Mouse (Mus musculus) intestine, embryonic 16.5 days (tissue): ENCODE data around the gene Gm20388. TPM values are rescaled to one million over a fixed set of nuclear protein-coding genes. Genes with fewer than 3 reads are reported as not detected.

ENCODE experiments used
- ATAC-seq: fragments of 200-750 bp; cut with Nextera tagmentation; 2 replicates; pipeline ENCODE4 v1.8.0; 2017; ENCODE audit warnings: moderate TSS enrichment, moderate library complexity
- H3K27ac ChIP-seq: fragments of 300-500 bp; sonication (generic); 2 replicates; pipeline ENCODE4 v1.5.1; 2014; ENCODE audit warnings: mild to moderate bottlenecking, low read length
- H3K27me3 ChIP-seq: fragments of 300-500 bp; sonication (generic); replicated peaks from 2 replicates; pipeline ENCODE4 v1.6.1; 2014; ENCODE audit warnings: low read length, control low read depth, mixed read lengths; ENCODE audit not compliant: control insufficient read depth, insufficient read depth
- H3K36me3 ChIP-seq: fragments of 300-500 bp; sonication (generic); 2 replicates; pipeline ENCODE4 v1.6.1; 2014; ENCODE audit warnings: low read length, control low read depth; ENCODE audit not compliant: control insufficient read depth, insufficient read depth
- H3K4me1 ChIP-seq: fragments of 300-500 bp; sonication (generic); 2 replicates; pipeline ENCODE4 v1.6.1; 2014; ENCODE audit warnings: low read length, control low read depth, mixed read lengths; ENCODE audit not compliant: control insufficient read depth, insufficient read depth
- H3K4me2 ChIP-seq: fragments of 300-500 bp; sonication (generic); 2 replicates; pipeline ENCODE4 v1.6.1; 2014; ENCODE audit warnings: low read depth, low read length, control low read depth
- H3K4me3 ChIP-seq: fragments of 300-500 bp; sonication (generic); 2 replicates; pipeline ENCODE4 v1.5.1; 2014; ENCODE audit warnings: mild to moderate bottlenecking, low read length
- H3K9ac ChIP-seq: fragments of 300-500 bp; sonication (generic); 2 replicates; pipeline ENCODE4 v1.6.1; 2014; ENCODE audit warnings: low read depth, low read length
- H3K9me3 ChIP-seq: fragments of 300-500 bp; sonication (generic); 2 replicates; pipeline ENCODE4 v1.6.1; 2016; ENCODE audit warnings: low read length, control low read depth; ENCODE audit not compliant: control insufficient read depth
- WGBS: fragments of 180-500 bp; shearing (Covaris S2); extraction: QIAGEN DNeasy Blood & Tissue Kit; methylation state at CpG from one replicate; pipeline ENCODE4 v1.1.7; 2014; 5-methylcytosine and 5-hydroxymethylcytosine counted together
- polyA plus RNA-seq: library from polyadenylated mRNA; unstranded; fragments of >200 nt; fragmentation: Nextera tagmentation; extraction: Ambion mirVana; gene quantifications from 2 replicates; pipeline ENCODE4 v1.2.1, GENCODE M21; 2015

The Gm20388 gene
- polyA plus RNA-seq, 1 experiment from 2014 or later: 5.8 TPM

DNA sequence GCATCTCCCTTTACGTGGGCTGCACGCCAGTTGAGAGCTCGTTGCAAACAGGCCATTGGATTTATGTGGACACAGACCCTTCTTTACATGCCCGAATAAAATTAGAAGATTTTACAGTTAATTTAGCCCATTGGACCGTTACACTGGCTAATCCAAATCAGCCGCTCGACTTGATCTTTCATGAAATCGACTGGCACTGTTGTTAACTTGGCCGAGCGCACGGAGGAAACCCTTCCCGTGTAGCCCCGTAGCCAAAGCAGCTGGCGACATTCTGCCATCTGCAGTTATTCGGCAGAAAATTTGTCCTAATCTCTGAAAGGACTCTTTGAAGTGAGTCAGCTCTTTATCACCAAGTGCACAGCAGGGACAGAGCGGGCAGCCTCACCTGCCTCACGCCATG lies 1379.9 kb downstream of the Gm20388 start:
- 86% methylated on average over 17 of the region's 17 CpGs for WGBS
- no peak overlapping the region for H3K4me3 ChIP-seq
- no peak overlapping the region for H3K4me2 ChIP-seq
- no peak for ATAC-seq
- H3K9me3 ChIP-seq: no peaks in the 10 kb centered on the region
- no peak overlapping the region for H3K27ac ChIP-seq
- no peak overlapping the region for H3K9ac ChIP-seq
- H3K4me1 ChIP-seq: peaks cover 5% of the 10 kb centered on the region
- no peaks in the 10 kb centered on the region for H3K36me3 ChIP-seq
- no peaks in the 10 kb centered on the region for H3K27me3 ChIP-seq

DNA sequence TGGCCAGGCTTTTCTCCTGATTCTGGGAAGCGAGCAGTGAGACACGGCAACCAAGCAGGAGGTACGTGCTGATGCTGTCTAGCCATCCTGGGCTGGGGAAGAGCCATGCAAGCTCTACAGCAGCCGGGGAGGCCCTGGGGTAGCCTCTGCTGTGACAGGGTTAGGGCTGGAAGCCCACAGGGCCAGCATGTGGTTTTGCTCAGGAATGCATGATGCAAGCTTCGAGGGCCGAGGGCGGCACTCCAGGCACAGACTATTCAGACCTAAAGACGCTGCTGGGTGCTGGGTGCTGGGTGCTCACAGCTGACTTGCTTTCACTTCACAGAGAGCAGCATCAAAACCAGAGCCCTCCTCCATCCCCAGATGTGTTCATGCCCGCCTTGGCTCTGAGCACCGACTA lies 1382.8 kb downstream of the Gm20388 start:
- 88% methylated on average over 10 of the region's 10 CpGs for WGBS
- no peak for ATAC-seq
- Histone ChIP-seq H3K9me3 (no peaks in the 10 kb centered on the region), H3K4me2 (no peak overlapping the region), H3K27ac (no peak overlapping the region), H3K9ac (no peak overlapping the region), H3K4me1 (peaks cover 5% of the 10 kb centered on the region), H3K27me3 (no peaks in the 10 kb centered on the region), H3K4me3 (no peak overlapping the region), H3K36me3 (no peaks in the 10 kb centered on the region)

DNA sequence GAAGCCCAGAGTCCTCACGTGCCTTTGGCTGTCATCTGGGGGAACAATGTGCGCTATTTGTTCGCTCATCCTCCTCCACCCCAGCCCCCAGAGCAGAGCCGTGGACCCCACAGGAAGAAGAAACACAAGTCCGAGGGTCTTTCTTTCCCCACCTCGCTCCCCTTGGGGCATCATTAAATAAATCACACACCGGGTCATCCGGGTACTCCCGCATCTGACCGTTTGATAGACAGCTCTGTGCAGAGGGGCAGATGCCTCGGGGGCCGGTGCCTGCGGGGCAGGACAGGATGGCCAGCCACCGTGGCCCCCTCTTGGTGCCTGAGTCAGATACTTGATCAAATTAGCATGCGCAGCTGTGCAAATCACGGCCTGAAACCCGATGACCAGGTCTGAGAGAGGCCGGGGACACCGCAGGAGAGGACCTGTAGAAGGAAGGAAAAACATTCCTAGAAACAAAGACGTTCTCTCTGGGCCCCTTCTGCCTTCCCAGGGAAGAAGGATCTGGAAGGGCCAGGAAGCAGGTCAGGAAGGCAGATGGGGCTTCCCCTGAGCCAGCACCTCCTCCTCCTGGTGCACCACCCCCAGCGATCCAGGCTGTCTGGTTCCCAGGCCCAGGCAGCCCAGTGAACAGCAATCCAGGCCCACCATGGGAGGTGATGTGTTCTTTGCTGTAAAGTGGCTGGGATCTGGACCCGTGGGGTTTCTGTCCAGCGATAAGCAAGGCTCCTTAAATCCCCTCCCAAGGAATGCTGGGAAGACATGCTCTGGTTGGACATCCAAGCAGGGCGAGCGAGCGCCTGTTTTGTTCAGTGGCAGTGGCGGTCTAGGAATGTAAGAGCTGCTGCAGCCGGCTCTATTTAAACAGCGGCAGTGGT lies 1383.8 kb downstream of the Gm20388 start:
- H3K27me3 ChIP-seq: no peaks in the 10 kb centered on the region
- 0 out of 2 replicates have a peak, but pooled peaks have one; percentile 38 for ATAC-seq
- no peak overlapping the region for H3K27ac ChIP-seq
- no peaks in the 10 kb centered on the region for H3K36me3 ChIP-seq
- no peak overlapping the region for H3K4me2 ChIP-seq
- WGBS: 36% methylated on average over 29 of the region's 29 CpGs
- peaks cover 5% of the 10 kb centered on the region for H3K4me1 ChIP-seq
- H3K9me3 ChIP-seq: no peaks in the 10 kb centered on the region
- H3K4me3 ChIP-seq: no peak overlapping the region
- H3K9ac ChIP-seq: 0 out of 2 replicates have a peak overlapping the region, but pooled peaks have one; percentile 12

GRCm38 (mm10) chr8:121296082-121296481 lies 1385.4 kb downstream of the Gm20388 start:
- 84% methylated on average over 7 of the region's 7 CpGs for WGBS
- H3K4me1 ChIP-seq: peaks cover 14% of the 10 kb centered on the region
- no peaks in the 10 kb centered on the region for H3K36me3 ChIP-seq
- no peak for ATAC-seq
- H3K9ac ChIP-seq: no peak overlapping the region
- H3K4me2 ChIP-seq: no peak overlapping the region
- no peaks in the 10 kb centered on the region for H3K9me3 ChIP-seq
- H3K4me3 ChIP-seq: no peak overlapping the region
- H3K27ac ChIP-seq: no peak overlapping the region
- no peaks in the 10 kb centered on the region for H3K27me3 ChIP-seq

DNA sequence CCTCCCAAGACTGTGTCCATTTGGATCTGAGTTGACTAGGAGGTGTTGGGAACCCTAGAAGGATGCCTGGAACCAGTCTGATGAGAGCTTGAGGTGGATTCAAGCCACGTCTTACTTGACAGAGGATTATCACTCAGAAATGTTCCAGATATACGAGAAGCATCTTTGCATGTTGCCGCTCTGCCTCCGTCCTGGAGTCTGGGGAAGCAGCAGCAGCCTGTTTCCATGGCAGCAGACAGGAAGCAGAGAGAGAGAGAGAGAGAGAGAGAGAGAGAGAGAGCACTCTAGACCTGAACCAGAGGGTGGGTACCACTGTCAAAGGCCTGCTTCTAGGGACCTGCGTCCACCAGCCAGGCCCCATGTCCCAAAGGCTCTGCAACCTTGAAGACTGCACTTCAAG lies 1386.0 kb downstream of the Gm20388 start:
- H3K4me1 ChIP-seq: peaks cover 19% of the 10 kb centered on the region
- no peak overlapping the region for H3K27ac ChIP-seq

DNA sequence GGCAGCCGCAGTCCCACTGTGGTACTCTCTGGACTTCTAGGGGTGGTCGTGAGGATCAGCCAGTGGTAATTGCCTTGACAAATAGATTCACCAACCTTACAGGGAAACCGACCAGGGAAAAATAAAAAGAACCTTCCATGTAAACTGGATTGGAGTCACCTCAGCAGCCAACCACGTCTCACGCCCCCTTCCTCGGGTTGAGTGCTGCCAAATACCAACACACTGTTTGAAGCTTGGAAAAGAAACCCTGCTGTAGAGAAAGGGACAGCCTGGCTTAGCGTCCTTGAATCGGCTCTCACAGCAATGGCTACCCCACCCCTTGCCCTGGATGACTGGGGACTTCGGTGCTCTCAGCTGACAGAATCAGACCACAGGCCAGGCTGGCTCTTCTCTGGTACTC lies 1386.7 kb downstream of the Gm20388 start:
- no peak overlapping the region for H3K4me3 ChIP-seq
- H3K36me3 ChIP-seq: no peaks in the 10 kb centered on the region
- H3K4me2 ChIP-seq: no peak overlapping the region
- H3K9me3 ChIP-seq: no peaks in the 10 kb centered on the region
- no peaks in the 10 kb centered on the region for H3K27me3 ChIP-seq
- no peak overlapping the region for H3K9ac ChIP-seq
- H3K4me1 ChIP-seq: peaks cover 22% of the 10 kb centered on the region
- no peak overlapping the region for H3K27ac ChIP-seq
- WGBS: 75% methylated on average over 9 of the region's 9 CpGs
- no peak for ATAC-seq

More for the DNA sequence above, 1386.0 kb downstream of the Gm20388 start:
- WGBS: 50% methylated on average over 5 of the region's 5 CpGs
- H3K27me3 ChIP-seq: no peaks in the 10 kb centered on the region
- H3K4me2 ChIP-seq: no peak overlapping the region
- no peak overlapping the region for H3K4me3 ChIP-seq
- no peak for ATAC-seq
- H3K9ac ChIP-seq: no peak overlapping the region
- H3K9me3 ChIP-seq: no peaks in the 10 kb centered on the region
- H3K36me3 ChIP-seq: no peaks in the 10 kb centered on the region

GRCm38 (mm10) chr8:121300066-121300465 lies 1389.4 kb downstream of the Gm20388 start:
- H3K4me2 ChIP-seq: no peak overlapping the region
- peak overlapping the region; percentile 13; the same call in 1 of the 2 replicates for H3K27ac ChIP-seq
- no peak overlapping the region for H3K4me3 ChIP-seq
- WGBS: 55% methylated on average over 4 of the region's 4 CpGs
- no peaks in the 10 kb centered on the region for H3K27me3 ChIP-seq
- no peaks in the 10 kb centered on the region for H3K9me3 ChIP-seq
- no peaks in the 10 kb centered on the region for H3K36me3 ChIP-seq
- H3K9ac ChIP-seq: no peak overlapping the region
- no peak for ATAC-seq
- peaks cover 17% of the 10 kb centered on the region for H3K4me1 ChIP-seq

GRCm38 (mm10) chr8:121300501-121301411 lies 1390.1 kb downstream of the Gm20388 start:
- Histone ChIP-seq H3K9ac (peak overlapping the region; percentile 50), H3K36me3 (no peaks in the 10 kb centered on the region), H3K27ac (peak overlapping the region; percentile 83), H3K4me1 (peaks cover 17% of the 10 kb centered on the region), H3K9me3 (no peaks in the 10 kb centered on the region), H3K4me3 (no peak overlapping the region), H3K27me3 (no peaks in the 10 kb centered on the region), H3K4me2 (peak overlapping the region; percentile 43)
- 16% methylated on average over 28 of the region's 28 CpGs for WGBS
- peak; percentile 76 for ATAC-seq

GRCm38 (mm10) chr8:121301431-121301830 lies 1390.8 kb downstream of the Gm20388 start:
- peak overlapping the region; percentile 2; the same call in 1 of the 2 replicates for H3K4me3 ChIP-seq
- ATAC-seq: peak; percentile 39

More at GRCm38 (mm10) chr8:121301431-121301830, 1390.8 kb downstream of the Gm20388 start:
- peak overlapping the region; percentile 50 for H3K9ac ChIP-seq
- no peaks in the 10 kb centered on the region for H3K9me3 ChIP-seq
- peak overlapping the region; percentile 43 for H3K4me2 ChIP-seq
- H3K4me1 ChIP-seq: peaks cover 17% of the 10 kb centered on the region
- WGBS: 17% methylated on average over 15 of the region's 15 CpGs
- H3K27ac ChIP-seq: peak overlapping the region; percentile 83
- H3K27me3 ChIP-seq: no peaks in the 10 kb centered on the region
- no peaks in the 10 kb centered on the region for H3K36me3 ChIP-seq
